Mouse (Mus musculus): ENCODE data around the gene Gpx1. TPM values are rescaled to one million over a fixed set of nuclear protein-coding genes. Genes with fewer than 3 reads are reported as not detected.

Gene Gpx1
- 654 and 762 TPM in 2 replicates for polyA plus RNA-seq (2012; rRNA removed)

DNA sequence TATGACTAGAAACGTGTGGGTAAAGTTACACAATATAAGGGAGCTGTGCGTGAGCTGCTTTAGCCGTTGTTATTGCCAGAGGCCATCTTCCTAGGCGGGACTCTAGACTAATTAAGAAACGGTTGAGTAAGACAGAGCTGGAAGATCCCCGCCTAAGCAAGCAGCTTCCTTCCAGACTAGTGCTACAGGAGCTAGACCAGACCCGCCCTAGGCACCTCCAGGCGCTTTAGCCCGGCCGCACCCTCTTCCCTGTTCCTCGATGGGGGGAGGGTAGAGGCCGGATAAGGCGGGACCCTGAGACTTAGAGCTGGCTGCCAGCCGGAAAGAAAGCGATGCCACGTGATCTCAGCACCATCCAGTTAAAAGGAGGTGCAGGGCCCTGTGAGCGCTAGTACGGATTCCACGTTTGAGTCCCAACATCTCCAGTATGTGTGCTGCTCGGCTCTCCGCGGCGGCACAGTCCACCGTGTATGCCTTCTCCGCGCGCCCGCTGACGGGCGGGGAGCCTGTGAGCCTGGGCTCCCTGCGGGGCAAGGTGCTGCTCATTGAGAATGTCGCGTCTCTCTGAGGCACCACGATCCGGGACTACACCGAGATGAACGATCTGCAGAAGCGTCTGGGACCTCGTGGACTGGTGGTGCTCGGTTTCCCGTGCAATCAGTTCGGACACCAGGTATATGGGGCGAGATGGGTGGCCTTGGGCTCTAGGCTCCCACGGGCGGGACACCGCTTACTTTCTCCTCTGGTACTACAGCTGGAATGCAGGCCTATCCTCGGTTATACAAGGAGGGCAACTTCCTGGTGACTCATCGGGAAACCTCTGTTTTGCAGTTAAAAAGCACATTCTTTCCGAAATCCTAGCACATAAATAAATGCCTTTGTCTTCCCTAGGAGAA is at the start of gene Gpx1:
TSS of gene Gpx1 (plus strand) at position 18 of the 896 bp plus-strand sequence.

DNA sequence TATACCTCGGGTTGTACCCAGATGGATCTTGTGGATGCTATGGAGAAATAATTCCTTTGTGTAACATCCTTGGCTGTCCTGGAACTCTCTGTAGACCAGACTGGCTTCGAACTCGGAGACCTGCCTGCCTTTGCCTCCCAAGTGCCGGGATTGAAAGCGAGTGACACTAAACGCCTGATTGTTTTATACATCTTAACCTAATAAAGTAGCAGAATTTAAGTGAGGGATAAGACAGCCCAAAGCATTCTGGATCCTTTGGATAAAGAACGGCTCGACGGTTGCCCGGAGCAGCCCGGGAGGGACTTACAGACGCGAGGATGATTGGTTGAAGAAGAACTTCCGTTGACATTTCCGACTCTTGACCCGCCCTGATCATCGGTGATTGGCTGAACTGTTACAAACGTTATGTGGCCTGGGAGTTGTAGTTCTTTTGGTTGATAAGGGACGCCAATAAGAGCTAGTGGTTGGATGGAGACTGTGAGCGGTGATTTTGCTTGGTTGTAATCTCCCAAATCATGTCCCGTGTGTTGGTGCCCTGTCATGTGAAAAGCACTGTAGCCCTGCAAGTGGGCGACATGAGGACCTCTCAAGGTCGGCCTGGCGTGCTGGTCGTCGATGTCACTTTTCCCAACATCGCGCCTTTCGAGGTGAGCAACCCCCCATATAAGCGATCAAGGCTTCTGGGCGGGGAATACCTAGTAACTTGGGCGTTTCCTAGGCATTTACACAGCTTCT is 48.5 kb upstream of the Gpx1 start, which contains the start of gene Nicn1:
TSS of gene Nicn1 (plus strand) at position 414 of the 735 bp plus-strand sequence.

DNA sequence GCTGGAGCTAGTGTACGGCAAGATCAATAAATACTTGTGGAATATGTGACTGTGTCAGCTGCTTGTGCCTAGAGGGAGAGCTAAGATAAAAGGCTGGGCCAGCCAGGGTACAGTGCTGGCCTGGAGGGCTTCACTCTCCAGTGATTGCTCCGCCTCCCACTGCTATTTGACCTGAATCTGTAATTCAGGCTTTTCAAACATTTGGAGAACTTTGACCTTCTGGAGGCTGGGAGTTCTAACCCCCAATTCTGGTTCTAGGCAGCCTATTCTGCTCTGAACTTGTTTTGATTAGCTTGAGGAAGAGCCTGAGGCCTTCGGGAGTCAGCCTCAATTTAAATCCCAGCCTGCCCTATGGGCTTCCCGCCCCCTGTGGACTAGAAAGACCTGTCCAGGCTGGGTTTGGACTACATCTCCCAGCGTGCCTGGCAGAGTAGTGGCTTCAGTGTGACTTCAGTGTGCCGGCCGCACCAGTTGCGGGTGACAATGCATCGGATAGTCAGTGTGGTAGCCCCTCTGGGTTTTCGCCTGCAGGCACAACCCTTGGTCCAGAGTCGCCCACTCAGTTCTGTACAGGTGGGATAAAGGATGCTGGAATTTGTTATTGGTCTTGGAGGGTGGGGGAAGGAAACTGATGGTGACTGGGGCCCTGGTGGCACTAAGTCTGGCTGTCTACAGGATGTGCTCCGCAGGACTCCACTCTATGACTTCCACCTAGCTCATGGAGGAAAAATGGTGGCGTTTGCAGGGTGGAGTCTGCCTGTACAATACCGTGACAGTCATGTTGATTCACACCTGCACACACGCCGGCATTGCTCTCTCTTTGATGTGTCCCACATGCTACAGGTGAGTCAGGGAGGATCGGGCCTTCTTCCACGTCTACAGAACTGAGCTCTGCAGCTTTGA is 42.0 kb upstream of the Gpx1 start, which contains the start of gene Amt:
TSS of gene Amt (plus strand) at position 401 of the 903 bp plus-strand sequence.

DNA sequence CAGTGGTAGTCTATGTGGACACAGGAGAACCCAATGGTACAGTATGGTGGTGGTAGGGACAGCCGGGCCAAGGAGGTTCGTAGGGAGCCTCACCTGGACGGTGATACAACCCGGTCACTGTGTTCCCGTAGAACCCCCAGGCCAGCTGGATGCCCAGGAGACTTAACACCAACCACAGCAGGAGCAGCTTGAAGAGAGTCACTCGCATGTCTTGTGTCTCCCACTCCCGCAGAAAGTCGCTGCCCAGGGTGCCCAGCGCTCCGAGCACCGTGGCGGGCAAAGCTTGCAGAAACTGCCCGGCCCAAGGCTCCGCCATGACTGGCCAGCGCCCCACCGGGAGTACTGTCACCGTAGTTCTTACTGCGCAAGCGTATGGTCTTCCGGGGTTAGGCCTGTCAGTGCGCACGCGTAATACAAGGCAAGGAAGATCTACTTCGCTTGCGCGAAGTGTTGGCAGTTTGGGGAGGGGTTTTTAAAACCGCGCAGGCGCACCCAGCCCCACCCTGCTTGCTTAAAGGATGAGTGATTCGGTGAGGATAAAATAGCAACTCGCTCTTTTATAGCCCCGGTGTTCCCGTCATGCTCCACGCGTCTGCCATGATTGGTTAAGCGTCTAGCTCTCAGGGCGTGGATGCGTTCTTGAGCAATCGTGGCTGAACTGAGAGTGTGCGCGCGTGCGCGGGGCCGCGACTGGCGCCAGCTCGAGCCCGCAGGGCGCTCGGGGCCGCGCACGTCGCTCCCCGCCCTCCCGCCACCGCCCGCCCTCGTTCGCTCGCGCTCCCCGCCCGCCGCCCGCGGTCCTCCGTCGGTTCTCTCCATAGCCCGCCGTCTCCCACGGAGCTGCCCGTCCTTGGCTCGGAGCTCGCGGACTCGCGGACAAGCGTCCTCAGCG is 32.8 kb upstream of the Gpx1 start, which contains the start of the genes Rhoa and Tcta:
TSS of gene Rhoa (plus strand) at position 501 of the 892 bp plus-strand sequence.
TSS of gene Tcta (minus strand) at position 532 of the 892 bp plus-strand sequence.

GRCm38 (mm10) chr9:108347540-108348289 is 9.0 kb downstream of the Gpx1 start, which contains the start of gene Usp4:
Usp4 (plus strand) TSS chr9:108347853.

Other genes with a start within 250 kb of the Gpx1 start
- 65.8 and 71.6 TPM in 2 replicates for gene Apeh, start 244.3 kb upstream of the Gpx1 start, polyA plus RNA-seq (2012; rRNA removed)
- gene Bsn, start 148.5 kb upstream of the Gpx1 start, polyA plus RNA-seq (2012; rRNA removed): 5.1 and 6.2 TPM in 2 replicates
- 23.8 and 29.4 TPM in 2 replicates for gene Dag1, start 74.9 kb upstream of the Gpx1 start, polyA plus RNA-seq (2012; rRNA removed)
- gene Nicn1, start 48.5 kb upstream of the Gpx1 start, polyA plus RNA-seq (2012; rRNA removed): 30.2 and 45.5 TPM in 2 replicates
- gene Amt, start 42.0 kb upstream of the Gpx1 start, polyA plus RNA-seq (2012; rRNA removed): 40.6 and 51.6 TPM in 2 replicates
- gene Rhoa, start 32.8 kb upstream of the Gpx1 start, polyA plus RNA-seq (2012; rRNA removed): 236 and 260 TPM in 2 replicates
- 12.7 and 22.2 TPM in 2 replicates for gene Tcta, start 32.7 kb upstream of the Gpx1 start, polyA plus RNA-seq (2012; rRNA removed)
- gene Usp4, start 8.9 kb downstream of the Gpx1 start, polyA plus RNA-seq (2012; rRNA removed): 113 and 120 TPM in 2 replicates
- gene 1700102P08Rik, start 53.9 kb downstream of the Gpx1 start, polyA plus RNA-seq (2012; rRNA removed): 1.4 and 1.8 TPM in 2 replicates
- gene Ccdc36, start 89.6 kb downstream of the Gpx1 start, polyA plus RNA-seq (2012; rRNA removed): 1.1 and 1.6 TPM in 2 replicates
- gene BC048562, start 97.6 kb downstream of the Gpx1 start, polyA plus RNA-seq (2012; rRNA removed): not detected in 2 replicates
- gene Ccdc71, start 121.6 kb downstream of the Gpx1 start, polyA plus RNA-seq (2012; rRNA removed): 25.0 and 28.4 TPM in 2 replicates
- gene Klhdc8b, start 122.7 kb downstream of the Gpx1 start, polyA plus RNA-seq (2012; rRNA removed): 43.0 and 49.4 TPM in 2 replicates
- gene Lamb2, start 140.8 kb downstream of the Gpx1 start, polyA plus RNA-seq (2012; rRNA removed): 67.7 and 81.1 TPM in 2 replicates
- 146 and 160 TPM in 2 replicates for gene Usp19, start 151.7 kb downstream of the Gpx1 start, polyA plus RNA-seq (2012; rRNA removed)
- gene Qars, start 168.8 kb downstream of the Gpx1 start, polyA plus RNA-seq (2012; rRNA removed): 239 and 264 TPM in 2 replicates
- 122 and 154 TPM in 2 replicates for gene Qrich1, start 177.9 kb downstream of the Gpx1 start, polyA plus RNA-seq (2012; rRNA removed)
- 175 and 189 TPM in 2 replicates for gene Impdh2, start 221.4 kb downstream of the Gpx1 start, polyA plus RNA-seq (2012; rRNA removed)
- gene Ndufaf3, start 228.5 kb downstream of the Gpx1 start, polyA plus RNA-seq (2012; rRNA removed): 21.4 and 26.3 TPM in 2 replicates
- gene Dalrd3, start 231.0 kb downstream of the Gpx1 start, polyA plus RNA-seq (2012; rRNA removed): 83.0 and 118 TPM in 2 replicates
- gene Wdr6, start 239.8 kb downstream of the Gpx1 start, polyA plus RNA-seq (2012; rRNA removed): 129 and 170 TPM in 2 replicates

Measured in central nervous system, embryonic 11.5 days (tissue).